Mouse (Mus musculus) embryonic facial prominence, embryonic 13.5 days (tissue): ENCODE data around the gene Arfgap3. TPM values are rescaled to one million over a fixed set of nuclear protein-coding genes. Genes with fewer than 3 reads are reported as not detected.

ENCODE experiments used
- ATAC-seq: fragments of 200-750 bp; cut with Nextera tagmentation; 2 replicates; pipeline ENCODE4 v1.8.0; 2017; ENCODE audit warnings: low read depth; ENCODE audit not compliant: insufficient number of reproducible peaks, insufficient read depth, low FRiP score, low TSS enrichment
- H3K27ac ChIP-seq: fragments of 300-500 bp; sonication (generic); 2 replicates; pipeline ENCODE4 v1.5.1; 2015; ENCODE audit warnings: moderate library complexity, mild to moderate bottlenecking, inconsistent platforms
- H3K27me3 ChIP-seq: fragments of 300-500 bp; sonication (generic); 2 replicates; pipeline ENCODE4 v1.6.1; 2015; ENCODE audit warnings: mild to moderate bottlenecking, inconsistent platforms
- H3K36me3 ChIP-seq: fragments of 300-500 bp; sonication (generic); 2 replicates; pipeline ENCODE4 v1.6.1; 2015; ENCODE audit warnings: mild to moderate bottlenecking, inconsistent platforms
- H3K4me1 ChIP-seq: fragments of 300-500 bp; sonication (generic); 2 replicates; pipeline ENCODE4 v1.6.1; 2015; ENCODE audit warnings: inconsistent platforms
- H3K4me2 ChIP-seq: fragments of 300-500 bp; sonication (generic); 2 replicates; pipeline ENCODE4 v1.6.1; 2015; ENCODE audit warnings: moderate library complexity, mild to moderate bottlenecking, inconsistent platforms
- H3K4me3 ChIP-seq: fragments of 300-500 bp; sonication (generic); 2 replicates; pipeline ENCODE4 v1.5.1; 2015; ENCODE audit warnings: mild to moderate bottlenecking, inconsistent platforms
- H3K9ac ChIP-seq: fragments of 300-500 bp; sonication (generic); 2 replicates; pipeline ENCODE4 v1.6.1; 2015; ENCODE audit warnings: mild to moderate bottlenecking, inconsistent platforms
- H3K9me3 ChIP-seq: fragments of 300-500 bp; sonication (generic); 2 replicates; pipeline ENCODE4 v1.6.1; 2016; ENCODE audit warnings: inconsistent platforms
- WGBS: fragments of 180-500 bp; shearing (Covaris S2); methylation state at CpG from one replicate; pipeline ENCODE4 v1.1.7; 2015; ENCODE audit warnings: mixed read lengths; 5-methylcytosine and 5-hydroxymethylcytosine counted together
- polyA plus RNA-seq: library from polyadenylated mRNA; unstranded; fragments of >200 nt; fragmentation: Nextera tagmentation; extraction: Ambion mirVana; gene quantifications from 2 replicates; pipeline ENCODE4 v1.2.1, GENCODE M21; 2015

Arfgap3 gene
- polyA plus RNA-seq, 1 experiment from 2014 or later = 45.3 TPM

DNA sequence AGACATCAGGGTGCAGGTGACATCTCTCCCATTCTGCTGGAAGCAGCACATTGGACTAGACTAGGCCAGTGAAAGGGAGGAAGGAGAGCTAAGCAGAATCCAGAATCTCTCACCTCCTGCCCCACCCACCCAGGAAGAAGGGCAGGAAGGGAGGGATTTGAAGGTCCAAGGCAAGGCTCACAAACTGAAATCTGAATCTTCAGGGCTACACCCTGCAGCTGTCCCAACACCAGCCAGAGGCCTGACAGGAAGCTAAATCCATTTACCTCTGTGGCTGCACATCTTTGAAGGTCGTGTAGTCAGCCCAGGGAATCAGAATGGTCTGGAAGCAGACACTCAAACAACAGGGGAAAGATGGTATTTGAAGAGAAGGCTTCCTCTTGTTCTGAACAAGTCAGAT, 84.8 kb downstream of the Arfgap3 start:
- no peak for ATAC-seq
- Histone ChIP-seq H3K9me3 (no peaks in the 10 kb centered on the region), H3K36me3 (no peaks in the 10 kb centered on the region), H3K4me2 (no peak overlapping the region), H3K9ac (no peak overlapping the region), H3K4me1 (no peaks in the 10 kb centered on the region), H3K27ac (no peak overlapping the region), H3K27me3 (no peaks in the 10 kb centered on the region), H3K4me3 (no peak overlapping the region)
- WGBS = 15% methylated on average over 1 of the region's 1 CpGs

DNA sequence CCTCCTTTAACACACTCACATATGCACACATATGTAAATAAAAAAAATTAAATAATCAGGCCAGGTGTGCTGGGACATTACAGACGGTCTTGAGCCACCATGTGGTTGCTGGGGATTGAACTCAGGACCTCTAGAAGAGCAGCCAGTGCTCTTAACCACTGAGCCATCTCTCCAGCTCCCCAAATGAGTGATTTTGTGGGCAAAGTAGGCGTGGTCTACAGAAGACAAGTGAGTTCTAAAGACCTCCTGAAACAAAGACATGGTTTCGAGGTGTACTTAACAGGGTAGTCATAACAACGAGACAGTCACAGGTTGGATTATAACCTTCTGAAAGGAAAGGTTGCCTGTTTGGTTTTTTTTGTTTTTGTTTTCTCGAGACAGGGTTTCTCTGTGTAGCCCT, 86.6 kb downstream of the Arfgap3 start:
- no peak for ATAC-seq
- Histone ChIP-seq H3K4me2 (no peak overlapping the region), H3K4me1 (no peaks in the 10 kb centered on the region), H3K4me3 (no peak overlapping the region), H3K36me3 (no peaks in the 10 kb centered on the region), H3K9me3 (no peaks in the 10 kb centered on the region), H3K27ac (no peak overlapping the region), H3K27me3 (no peaks in the 10 kb centered on the region), H3K9ac (no peak overlapping the region)
- 75% methylated on average over 5 of the region's 5 CpGs for WGBS

DNA sequence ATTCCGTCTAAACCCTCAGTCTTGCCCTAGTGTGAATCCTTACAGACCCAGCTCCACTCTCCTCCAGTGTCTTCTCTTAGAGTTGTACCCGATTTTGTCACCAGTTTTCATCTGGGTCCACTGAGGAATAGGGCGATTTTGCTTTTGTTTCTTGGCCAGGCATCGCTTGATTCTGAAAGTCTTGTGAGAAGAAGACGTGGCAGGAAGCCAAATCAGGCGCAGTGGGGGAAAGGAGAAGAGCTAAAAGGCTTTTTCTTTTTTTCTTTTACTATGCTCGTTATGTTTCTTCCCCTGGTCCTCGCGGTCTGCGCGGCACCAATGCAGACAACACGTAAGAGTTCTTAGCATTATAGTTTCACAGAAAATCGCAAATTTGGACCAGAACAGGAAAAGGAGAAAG, 92.1 kb downstream of the Arfgap3 start:
- Histone ChIP-seq H3K4me2 (no peak overlapping the region), H3K27me3 (peaks cover 7% of the 10 kb centered on the region), H3K9ac (no peak overlapping the region), H3K4me1 (0 out of 2 replicates have a peak, but pooled peaks cover 9% of the 10 kb centered on the region), H3K4me3 (no peak overlapping the region), H3K27ac (no peak overlapping the region), H3K36me3 (no peaks in the 10 kb centered on the region), H3K9me3 (no peaks in the 10 kb centered on the region; the same call in 1 of the 2 replicates)
- ATAC-seq = no peak
- WGBS = 60% methylated on average over 13 of the region's 13 CpGs

DNA sequence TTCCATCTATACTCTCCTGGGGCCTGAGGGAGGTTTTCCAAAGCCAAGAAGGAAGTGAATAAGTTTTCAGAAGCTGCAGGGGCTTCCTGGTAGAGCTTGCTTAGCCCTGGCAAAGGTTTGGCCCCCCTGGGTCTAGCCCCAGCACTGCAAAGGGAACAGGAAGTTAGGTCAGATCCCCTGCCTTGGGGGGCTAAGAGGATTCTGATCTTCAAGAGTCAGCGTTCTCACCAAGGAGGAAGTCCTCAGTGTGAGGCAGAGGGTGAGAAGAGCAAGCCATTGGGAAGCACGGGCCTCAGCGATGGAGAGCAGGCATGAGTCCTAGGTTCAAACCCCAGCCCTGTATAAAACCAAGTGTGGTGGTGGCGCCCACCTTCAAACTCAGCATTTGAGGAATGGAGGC, 93.6 kb downstream of the Arfgap3 start:
- peaks cover 21% of the 10 kb centered on the region for H3K27me3 ChIP-seq
- no peak overlapping the region for H3K27ac ChIP-seq
- ATAC-seq = no peak
- no peaks in the 10 kb centered on the region; the same call in 1 of the 2 replicates for H3K9me3 ChIP-seq
- H3K4me2 ChIP-seq = no peak overlapping the region
- WGBS = 81% methylated on average over 4 of the region's 4 CpGs
- peaks cover 12% of the 10 kb centered on the region; the same call in 1 of the 2 replicates for H3K4me1 ChIP-seq
- no peaks in the 10 kb centered on the region for H3K36me3 ChIP-seq
- H3K4me3 ChIP-seq = no peak overlapping the region
- H3K9ac ChIP-seq = no peak overlapping the region

DNA sequence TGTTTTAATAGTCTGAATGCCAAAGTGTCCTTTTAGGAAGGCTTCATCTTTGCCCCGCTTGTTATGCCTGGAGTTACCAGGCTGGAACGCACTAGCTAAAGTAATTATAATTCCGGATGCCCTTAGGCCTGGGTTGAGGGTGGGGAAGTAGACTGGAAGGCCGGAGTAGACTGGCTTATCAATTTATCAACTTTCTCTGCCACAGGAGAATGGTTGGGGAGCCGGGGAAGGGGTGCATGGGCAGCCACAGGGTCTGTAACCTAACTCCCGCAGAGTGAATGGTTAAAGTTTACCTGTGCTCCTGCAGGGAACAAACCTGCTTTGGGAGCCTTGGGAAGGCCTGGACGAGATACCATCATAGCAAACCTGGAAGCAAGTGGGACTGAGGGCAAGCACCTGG, 94.1 kb downstream of the Arfgap3 start:
- H3K27me3 ChIP-seq = peaks cover 27% of the 10 kb centered on the region
- H3K4me3 ChIP-seq = no peak overlapping the region
- no peak for ATAC-seq
- H3K9ac ChIP-seq = no peak overlapping the region
- H3K27ac ChIP-seq = no peak overlapping the region
- peaks cover 15% of the 10 kb centered on the region; the same call in 1 of the 2 replicates for H3K4me1 ChIP-seq
- H3K9me3 ChIP-seq = no peaks in the 10 kb centered on the region; the same call in 1 of the 2 replicates
- no peaks in the 10 kb centered on the region for H3K36me3 ChIP-seq
- 64% methylated on average over 7 of the region's 7 CpGs for WGBS
- H3K4me2 ChIP-seq = no peak overlapping the region

DNA sequence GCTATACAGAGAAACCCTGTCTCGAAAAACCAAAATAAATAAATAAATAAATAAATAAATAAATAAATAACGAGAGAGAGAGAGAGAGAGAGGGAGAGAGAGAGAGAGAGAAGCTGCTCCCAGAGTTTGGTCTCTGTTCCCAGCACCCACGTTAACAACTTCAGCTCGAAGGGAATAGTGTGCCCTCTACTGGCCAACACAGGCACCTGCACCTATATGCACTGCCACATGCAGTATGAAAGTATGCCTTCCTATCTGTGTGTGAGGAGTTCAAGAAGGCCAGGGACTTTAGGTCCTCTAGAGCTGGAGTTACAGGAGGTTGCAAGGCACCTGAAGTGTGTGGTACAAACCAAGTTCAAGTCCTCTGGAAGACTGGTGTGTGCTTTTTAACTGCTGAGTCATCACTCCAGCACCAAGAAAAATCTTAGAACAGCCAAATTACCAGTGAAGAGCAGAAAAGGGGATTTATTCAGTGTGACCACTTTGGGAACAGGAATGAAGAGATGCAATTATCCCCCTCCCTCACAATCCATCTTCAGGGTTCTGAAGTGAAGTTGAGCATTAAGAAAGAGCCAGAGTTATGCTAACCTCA, 94.8 kb downstream of the Arfgap3 start:
- Histone ChIP-seq H3K27me3 (peaks cover 33% of the 10 kb centered on the region), H3K27ac (no peak overlapping the region), H3K36me3 (no peaks in the 10 kb centered on the region), H3K9me3 (no peaks in the 10 kb centered on the region; the same call in 1 of the 2 replicates), H3K4me2 (no peak overlapping the region), H3K4me1 (peaks cover 19% of the 10 kb centered on the region; the same call in 1 of the 2 replicates), H3K9ac (no peak overlapping the region), H3K4me3 (no peak overlapping the region)
- ATAC-seq = no peak
- WGBS = 88% methylated on average over 4 of the region's 4 CpGs

GRCm38 (mm10) chr15:83254372-83255070, 95.5 kb downstream of the Arfgap3 start:
- Histone ChIP-seq H3K27ac (no peak overlapping the region), H3K4me3 (no peak overlapping the region), H3K4me1 (peaks cover 19% of the 10 kb centered on the region; the same call in 1 of the 2 replicates), H3K27me3 (peaks cover 41% of the 10 kb centered on the region), H3K36me3 (no peaks in the 10 kb centered on the region), H3K9me3 (no peaks in the 10 kb centered on the region; the same call in 1 of the 2 replicates), H3K9ac (no peak overlapping the region), H3K4me2 (no peak overlapping the region)
- ATAC-seq = no peak
- WGBS = 74% methylated on average over 10 of the region's 10 CpGs

GRCm38 (mm10) chr15:83252060-83252459, 98.0 kb downstream of the Arfgap3 start:
- ATAC-seq = no peak
- Histone ChIP-seq H3K4me1 (peaks cover 18% of the 10 kb centered on the region), H3K9ac (no peak overlapping the region), H3K27me3 (peaks cover 49% of the 10 kb centered on the region), H3K36me3 (no peaks in the 10 kb centered on the region), H3K27ac (no peak overlapping the region), H3K4me3 (no peak overlapping the region), H3K9me3 (no peaks in the 10 kb centered on the region; the same call in 1 of the 2 replicates), H3K4me2 (peak overlapping the region; percentile 91; the same call in 1 of the 2 replicates)
- WGBS = 62% methylated on average over 14 of the region's 14 CpGs

- H3K4me1 ChIP-seq = peaks cover 22% of the 10 kb centered on the region
- H3K27ac ChIP-seq = no peak within 1 kb of the TSS
- 2% methylated on average over 65 of the region's 66 CpGs for WGBS
- H3K27me3 ChIP-seq = peaks cover 49% of the 10 kb centered on the region
- H3K4me2 ChIP-seq = peak within 1 kb of the TSS; percentile 91
- H3K9me3 ChIP-seq = no peaks in the 10 kb centered on the region; the same call in 1 of the 2 replicates
- ATAC-seq = no peak
- H3K4me3 ChIP-seq = peak within 1 kb of the TSS; percentile 49
- H3K9ac ChIP-seq = peak within 1 kb of the TSS; percentile 68
- no peaks in the 10 kb centered on the region for H3K36me3 ChIP-seq
These were observed 98.7 kb downstream of the Arfgap3 start, which contains the start of gene A4galt for GRCm38 (mm10) chr15:83251176-83252004. Gene A4galt (minus strand): TSS chr15:83251774.

GRCm38 (mm10) chr15:83250651-83251175, 99.3 kb downstream of the Arfgap3 start:
- H3K36me3 ChIP-seq = no peaks in the 10 kb centered on the region
- H3K4me3 ChIP-seq = peak overlapping the region; percentile 49
- WGBS = 2% methylated on average over 20 of the region's 20 CpGs
- H3K4me1 ChIP-seq = peaks cover 19% of the 10 kb centered on the region
- H3K9ac ChIP-seq = peak overlapping the region; percentile 68
- no peak overlapping the region for H3K27ac ChIP-seq
- H3K9me3 ChIP-seq = no peaks in the 10 kb centered on the region; the same call in 1 of the 2 replicates
- H3K4me2 ChIP-seq = peak overlapping the region; percentile 91
- ATAC-seq = no peak
- H3K27me3 ChIP-seq = peaks cover 49% of the 10 kb centered on the region
